Mouse (Mus musculus) kidney, postnatal 10 days (tissue): Measurements from ENCODE around the gene Dhx37.
A peak's percentile ranks its signal among the peaks of the same experiment; 100 is the strongest.

ENCODE experiments used
- DNase-seq: peaks from one replicate; pipeline ENCODE4 v3.0.0; 2021; ENCODE audit warnings: mixed read lengths

Dhx37 gene

DNA sequence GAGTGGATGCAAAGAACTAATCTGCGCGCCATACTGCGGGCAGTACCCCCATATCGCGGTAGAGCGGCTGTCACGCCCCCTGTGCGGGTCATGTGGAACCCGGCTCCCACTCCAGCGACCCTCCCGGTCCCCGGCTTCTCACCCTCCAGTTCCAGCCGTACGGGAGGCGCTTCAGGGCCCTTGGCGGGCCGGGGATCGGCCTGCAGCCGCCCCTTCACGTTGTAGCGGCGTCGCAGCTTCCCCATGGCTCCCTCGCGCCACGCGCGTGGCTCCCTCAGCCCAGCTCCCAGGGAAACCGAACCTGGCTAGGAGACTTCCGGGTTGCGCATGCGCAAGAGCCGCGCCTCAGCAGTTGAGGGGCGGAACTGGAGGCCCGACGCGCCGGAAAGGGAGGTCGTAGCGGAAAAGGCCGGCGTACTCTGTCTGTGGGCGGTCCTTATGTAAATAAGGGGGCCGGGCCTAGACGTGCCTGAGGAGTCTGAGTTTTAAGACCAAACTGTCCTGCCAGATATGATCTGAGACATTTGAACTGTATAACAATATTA, at the start of gene Dhx37:
Gene Dhx37, minus strand, starts transcription at position 329 of the 545 bp plus-strand sequence.
- peak; percentile 97 for DNase-seq

DNA sequence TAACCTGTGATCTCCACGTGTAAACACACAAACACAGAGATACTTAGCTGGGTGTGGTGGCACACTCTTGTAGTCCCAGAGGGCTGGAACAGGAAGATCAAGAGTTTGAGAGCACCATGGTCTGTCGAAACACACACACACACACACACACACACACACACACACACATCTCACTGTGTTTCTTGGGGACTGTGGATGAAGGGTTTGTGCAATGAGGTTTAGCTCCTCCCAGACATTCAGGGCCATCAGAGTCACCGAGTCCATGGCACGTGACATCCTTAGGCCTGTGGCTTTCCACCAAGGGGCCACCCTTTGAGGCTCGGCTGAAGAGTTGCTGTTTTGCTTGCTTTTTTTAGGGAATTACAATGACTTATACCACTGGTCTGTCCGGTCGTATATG, 48.6 kb upstream of the Dhx37 start:
- DNase-seq: no peak

DNA sequence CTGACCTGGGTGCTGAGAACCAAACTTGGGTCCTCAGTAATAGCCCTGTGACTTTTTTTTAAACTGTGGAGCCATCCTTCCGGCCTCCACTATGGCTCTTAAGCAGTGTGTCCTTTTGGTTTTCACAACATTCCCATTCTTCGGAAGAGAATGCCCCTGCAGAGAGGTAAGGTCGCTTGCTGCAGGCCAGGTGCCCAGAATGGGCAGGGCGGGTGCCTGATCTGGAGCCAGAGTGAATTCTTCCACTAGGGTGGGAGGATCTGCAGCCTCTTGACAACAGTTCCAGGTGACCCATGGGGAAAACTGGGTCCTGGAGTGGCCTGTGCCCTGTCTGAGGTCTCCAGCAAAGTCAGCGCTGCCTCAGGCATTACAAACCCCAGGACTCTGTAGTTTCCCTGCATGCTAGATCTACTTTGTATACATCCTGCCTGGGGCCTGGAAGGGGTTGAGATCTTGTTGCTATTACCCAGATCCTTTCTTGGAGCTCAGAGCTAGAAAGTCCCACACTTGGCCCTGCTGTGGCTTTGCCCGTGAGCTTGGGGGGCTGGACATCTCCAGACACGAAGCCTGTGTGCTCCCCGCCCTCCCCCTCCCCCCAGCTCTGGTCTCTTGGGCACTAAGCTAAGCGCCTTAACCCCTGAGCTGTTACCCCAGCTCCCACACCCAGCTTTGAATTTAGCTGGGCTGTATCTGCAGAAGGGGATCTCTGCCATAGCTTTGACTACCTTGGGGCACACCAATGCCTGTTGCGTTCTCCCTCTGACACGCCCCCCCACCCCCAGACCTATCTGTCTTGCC, 46.7 kb upstream of the Dhx37 start:
- no peak for DNase-seq

DNA sequence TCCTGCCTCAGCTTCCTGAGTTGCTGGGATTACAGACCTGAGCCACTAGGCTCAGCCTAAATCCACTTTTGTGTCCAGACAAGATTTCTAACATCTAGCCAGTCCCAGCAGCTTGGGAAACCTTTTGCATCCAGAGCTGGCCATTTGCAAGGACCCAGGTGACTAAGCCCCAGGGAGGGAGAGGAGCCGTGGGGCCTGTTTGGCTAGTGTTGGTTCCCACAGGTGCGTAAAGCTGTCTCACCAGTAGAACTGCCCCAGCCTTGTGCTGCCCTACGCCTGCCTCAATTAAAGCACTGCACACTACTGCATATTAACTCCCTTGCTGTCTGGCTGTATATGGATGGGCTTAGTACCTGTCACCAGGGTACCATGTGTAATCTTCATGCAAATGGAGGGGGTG, 45.5 kb upstream of the Dhx37 start:
- no peak for DNase-seq

DNA sequence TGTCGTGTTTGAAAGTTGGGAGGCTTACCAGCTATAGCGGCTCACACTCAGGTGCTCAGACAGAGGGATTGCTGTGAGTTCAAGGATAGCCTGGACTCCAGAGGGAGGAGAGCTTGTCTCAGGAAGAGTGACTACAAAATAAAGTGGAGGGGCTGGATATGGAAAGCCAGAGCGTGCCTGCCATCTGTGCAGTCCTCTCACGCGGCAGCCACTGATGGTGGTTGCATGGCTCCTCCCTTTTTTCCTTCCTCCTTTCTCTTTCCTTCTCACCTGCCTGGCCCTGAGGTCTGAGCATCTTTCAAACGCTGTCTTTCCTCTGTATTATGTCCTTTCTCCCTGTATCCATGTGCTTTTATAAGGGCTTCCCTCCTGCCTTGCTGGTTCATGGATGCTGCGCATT, 44.1 kb upstream of the Dhx37 start:
- DNase-seq: no peak

DNA sequence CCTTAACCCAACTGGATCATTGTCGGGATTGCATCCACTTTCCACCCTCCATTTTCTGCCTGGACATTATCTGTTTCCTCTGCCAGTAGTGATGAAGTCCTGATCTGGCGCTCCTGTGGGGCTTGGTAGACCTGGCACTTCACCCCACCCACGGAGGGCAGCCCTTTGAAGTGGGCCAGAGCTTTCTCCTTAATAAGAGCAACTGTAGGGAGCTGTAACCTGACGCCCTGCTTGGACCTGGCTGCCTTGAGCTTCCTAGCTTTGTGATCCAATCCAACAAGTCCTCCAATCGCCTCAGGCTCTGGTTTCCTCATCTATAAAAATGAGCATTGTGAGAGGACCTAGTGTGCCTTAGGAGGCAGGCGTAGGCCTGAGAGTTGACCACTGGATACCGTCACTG, 43.6 kb upstream of the Dhx37 start:
- no peak for DNase-seq

DNA sequence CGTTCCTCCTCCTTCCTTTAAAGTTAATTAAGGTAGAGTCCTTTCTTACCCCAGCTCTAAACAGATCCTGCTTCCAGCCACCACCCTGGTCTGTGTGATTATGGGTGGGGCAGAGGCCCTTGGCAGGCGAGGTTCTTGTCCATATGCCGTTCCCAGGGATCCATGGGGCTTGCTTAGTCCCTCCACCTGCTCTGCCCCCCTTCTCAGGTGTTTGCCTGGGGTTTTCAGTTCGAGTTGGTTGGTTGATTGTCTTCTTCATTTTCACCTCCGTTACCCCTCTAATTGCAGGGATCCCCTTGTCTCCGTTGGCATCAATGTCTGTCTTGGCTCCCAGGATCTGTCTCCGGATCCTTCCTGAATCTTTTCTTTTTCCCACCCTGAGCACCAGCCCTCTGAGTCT, 42.9 kb upstream of the Dhx37 start:
- DNase-seq: no peak

DNA sequence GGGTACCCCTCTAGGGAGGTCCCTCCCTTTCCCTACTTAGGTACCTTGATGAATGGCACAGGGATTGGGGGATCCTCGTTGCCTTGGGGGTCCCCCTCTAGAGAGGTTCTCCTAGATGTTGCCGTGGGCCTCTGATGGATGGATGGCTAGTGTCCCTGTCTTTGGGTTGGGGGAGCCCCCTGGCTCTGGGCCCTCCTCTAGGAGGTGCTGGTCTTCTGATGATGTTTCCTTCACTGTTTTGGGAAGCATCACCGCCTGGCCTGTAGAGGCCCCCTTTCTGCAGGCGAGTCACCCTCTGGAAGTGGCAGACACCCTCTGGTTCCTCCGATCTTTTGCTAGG, 42.3 kb upstream of the Dhx37 start:
- no peak for DNase-seq

DNA sequence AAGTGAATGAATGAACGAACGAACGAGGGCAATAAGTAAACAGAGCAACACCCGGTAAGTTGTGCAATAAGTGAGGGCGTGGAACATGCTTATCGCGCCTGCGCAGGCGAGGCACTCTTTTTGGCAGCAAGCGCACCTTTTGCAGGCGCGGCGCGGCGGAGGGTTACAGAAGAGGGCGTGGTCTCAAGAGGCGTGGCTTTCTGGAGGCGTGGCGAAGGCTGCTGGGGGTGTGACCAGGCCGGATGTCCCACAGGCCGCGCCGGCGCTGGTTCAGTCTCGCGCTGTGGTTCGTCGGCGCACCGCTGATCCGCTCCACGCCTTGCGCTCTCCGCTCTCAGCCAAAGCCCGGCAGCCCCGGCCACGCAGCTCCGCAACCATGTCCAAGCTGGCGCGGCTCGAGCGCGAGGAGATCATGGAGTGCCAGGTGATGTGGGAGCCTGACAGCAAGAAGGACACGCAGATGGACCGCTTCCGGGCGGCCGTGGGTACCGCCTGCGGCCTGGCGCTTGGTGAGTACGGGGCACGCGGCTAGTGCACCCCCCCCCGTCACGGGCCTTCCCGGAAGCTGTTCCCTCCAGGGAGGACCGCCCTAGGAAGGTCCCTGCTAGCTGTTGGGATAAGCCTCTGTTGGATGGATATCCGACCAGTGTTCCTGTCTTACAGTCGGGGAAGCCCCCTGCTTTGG, 41.8 kb upstream of the Dhx37 start, which contains the start of gene Aacs:
Gene Aacs, plus strand, starts transcription at position 214 of the 685 bp plus-strand sequence.
- peak; percentile 98 for DNase-seq

DNA sequence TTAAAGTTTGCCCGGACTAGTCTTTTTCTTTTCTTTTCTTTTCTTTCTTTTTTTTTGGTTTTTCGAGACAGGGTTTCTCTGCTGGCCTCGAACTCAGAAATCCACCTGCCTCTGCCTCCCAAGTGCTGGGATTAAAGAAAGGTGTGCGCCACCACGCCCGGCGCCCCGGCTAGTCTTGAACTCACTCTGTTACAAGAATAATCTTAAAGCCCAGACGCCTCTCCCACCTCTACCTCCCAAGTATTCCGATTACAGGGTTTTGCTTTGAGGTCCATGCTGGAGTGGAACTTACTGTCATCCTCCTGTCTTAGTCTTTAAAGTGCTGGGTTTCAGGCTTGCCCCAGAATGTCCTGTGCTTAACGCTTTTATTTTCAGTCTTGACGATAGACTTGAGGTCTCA, 41.1 kb upstream of the Dhx37 start:
- no peak for DNase-seq

DNA sequence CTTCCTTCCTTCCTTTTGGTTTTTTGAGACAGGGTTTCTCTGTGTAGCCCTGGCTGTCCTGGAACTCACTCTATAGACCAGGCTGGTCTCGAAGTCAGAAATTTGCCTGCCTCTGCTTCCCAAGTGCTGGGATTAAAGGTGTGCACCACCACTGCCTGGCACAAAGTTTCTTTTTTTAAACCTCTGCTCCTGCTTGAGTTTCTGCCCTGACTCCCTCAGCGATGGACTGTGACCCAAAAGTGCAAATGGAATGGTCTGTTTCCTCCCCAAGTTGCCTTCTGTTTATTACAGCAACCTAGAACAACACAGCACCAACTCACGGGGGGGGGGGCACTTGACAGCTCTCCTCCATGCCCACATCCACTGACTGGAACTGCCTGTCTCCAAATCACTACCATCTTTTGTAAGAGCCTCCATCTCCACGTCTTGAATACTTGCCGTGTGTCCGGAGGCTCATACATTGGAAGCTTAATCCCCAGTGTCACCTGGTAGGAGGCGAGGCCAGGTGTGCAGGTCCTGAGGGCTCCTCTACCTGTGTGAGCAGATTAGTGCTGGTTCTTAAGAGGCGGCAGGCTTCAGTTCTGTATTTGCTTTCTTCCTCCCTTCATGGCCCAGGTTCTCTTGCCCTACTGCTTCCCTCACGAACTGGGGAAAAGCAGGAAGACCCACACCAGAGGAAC, 39.0 kb upstream of the Dhx37 start:
- no peak for DNase-seq

DNA sequence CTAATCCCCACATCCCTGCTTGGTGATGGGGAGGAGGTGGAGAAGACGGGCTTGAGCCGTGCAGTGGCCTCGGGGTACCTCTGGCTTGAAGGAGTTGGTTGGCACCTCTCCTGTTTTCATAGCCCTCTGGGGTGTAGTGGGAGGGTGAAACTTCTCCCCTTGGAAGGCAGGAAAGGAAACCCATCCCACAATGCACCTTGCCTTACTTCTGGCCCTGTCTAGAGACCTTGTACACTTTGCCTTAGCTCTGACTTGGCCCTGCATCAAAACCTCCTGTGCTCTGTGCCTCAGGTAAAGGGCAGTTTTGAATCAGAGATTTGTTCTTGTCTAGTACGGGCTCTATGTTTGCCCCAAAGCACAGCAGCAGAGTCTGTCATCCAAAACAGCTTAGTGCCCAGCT, 36.8 kb upstream of the Dhx37 start:
- DNase-seq: no peak

DNA sequence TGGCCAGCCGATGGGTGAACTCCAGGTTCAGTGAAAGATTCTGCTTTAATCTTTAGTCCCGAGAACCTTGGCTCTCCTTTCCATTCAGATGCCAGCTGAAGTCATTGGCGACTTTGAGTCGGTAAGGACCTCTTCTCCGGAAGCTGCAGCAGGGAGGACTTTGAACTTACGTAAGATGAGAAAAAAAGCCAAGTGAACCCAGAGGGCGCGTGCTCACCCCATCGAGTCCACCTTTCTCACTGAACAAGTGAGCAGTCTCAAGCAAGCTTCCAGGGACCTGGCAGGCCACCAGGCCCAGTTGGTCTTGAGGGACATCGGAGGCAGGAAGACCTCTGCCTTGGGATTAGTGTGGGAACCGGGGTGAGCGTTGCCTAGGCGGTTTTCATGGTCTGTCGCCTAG, 33.3 kb upstream of the Dhx37 start:
- peak; percentile 73 for DNase-seq

DNA sequence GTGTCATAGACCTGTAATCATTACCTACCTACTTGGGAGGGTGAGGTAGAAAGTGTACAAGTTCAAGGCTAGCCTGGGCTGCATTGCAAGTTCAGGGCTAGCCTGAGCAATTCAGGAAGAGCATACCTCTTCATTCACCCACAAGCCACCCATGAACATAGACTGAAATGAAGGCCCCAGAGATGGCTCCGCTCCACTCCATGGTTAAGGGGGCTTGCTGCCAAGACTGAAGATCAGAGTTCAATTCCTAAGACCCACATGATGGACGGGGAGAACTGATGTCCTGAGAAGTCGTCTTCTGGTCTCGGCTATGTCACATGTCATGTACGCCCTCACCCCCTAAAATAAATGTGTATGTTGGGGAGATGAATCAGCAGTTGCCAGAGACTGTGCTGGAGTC, 32.6 kb upstream of the Dhx37 start:
- DNase-seq: no peak

DNA sequence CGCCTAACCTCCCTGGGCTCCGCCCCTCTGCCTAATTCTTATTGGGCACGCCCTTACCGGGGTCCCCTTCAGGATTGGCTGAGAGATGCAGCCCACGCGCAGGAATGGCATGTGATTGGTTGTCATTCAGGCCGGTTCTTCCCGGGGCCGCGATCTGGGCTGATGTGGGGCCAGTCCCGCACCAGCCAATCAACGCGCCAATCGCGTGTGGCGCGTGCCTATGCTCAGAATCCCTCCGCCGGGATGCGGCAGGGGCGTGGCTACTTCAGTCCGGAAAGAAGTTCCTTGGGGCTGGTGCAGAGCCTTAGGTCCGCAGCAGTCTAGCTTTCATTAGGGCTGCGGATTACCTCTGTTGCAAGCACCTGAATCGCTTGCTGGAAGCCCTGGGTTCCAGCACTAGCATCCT, 31.8 kb upstream of the Dhx37 start:
- DNase-seq: peak; percentile 97

DNA sequence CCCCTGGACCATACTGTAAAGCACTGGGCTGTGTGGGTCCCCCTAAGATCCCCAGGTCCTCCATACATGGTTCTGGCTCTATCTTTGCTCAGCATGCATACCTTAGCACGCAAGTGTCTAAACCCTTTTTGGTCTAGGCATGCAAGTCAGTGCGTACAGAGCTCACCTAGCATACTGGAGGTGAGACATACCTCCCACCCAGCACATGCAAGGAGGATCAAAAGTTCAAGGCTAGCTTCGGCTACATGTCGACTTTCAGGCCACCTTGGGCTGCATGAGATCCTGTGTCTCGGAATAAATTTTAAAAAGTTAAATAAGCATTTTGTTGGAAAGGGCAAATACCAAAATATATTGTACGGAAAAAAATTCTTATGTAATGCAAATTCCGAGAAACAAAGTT, 31.3 kb upstream of the Dhx37 start:
- DNase-seq: no peak

DNA sequence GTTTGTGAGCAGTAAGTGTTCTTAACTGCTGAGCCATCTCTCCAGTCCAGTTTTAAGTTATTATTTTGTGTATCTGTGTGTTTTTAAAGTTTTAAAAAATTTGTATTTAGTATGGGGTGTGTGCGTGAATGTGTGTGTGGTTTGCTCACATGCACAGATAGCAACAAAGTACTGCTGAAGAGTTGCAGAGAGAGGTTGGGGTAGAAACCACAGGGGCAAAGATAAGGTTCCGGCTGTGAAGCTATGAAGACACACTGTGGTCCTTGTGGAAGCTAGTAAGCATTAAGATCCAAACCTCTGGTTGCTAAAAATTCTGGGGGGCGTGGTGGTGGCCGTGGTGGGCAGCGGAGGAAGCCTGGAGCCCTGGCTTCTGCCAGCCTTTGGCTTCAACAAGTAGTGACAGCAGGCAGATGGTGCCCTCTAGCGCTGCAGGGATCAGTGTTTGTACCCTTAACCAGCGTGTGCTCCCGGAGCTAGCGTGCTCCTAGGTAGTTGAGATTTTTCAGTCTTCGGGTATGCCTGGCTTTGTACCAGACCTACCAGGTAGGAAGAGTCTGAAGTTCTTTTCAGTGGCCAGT, 28.0 kb upstream of the Dhx37 start:
- DNase-seq: peak; percentile 73

DNA sequence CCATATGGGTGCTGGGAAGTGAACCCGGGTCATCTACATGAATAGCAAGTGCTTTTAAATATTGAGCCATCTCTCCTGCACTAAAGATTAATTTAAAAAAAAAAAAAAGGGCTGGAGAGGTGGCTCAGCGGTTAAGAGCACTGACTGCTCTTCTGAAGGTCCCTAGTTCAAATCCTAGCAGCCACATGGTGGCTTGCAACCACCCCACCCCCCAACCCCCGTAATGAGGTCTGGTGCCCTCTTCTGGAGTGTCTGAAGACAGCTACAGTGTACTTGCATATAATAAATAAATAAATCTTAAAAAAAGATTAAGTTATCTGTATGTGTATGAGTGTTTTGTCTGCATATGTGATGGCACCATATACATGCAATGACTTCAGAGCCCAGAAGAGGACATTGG, 26.7 kb upstream of the Dhx37 start:
- no peak for DNase-seq

DNA sequence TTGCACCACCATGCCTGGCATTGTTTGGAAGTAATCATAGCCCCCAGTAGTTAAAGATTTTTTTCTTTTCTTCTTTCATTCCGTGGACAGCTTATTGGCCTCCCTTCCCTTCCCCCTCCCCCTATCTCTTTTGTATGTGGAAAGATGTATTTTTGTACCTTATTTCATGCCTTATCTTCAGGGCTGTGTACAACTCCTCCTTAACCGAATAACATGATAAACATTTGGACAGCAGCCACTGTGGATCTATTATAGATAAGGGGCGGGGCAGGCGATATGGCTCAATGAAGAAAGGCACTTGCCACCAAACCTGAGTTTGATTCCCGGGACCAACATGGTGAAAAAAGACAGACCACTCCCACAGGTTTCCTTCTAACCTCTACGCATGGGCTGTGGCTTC, 23.6 kb upstream of the Dhx37 start:
- DNase-seq: no peak

DNA sequence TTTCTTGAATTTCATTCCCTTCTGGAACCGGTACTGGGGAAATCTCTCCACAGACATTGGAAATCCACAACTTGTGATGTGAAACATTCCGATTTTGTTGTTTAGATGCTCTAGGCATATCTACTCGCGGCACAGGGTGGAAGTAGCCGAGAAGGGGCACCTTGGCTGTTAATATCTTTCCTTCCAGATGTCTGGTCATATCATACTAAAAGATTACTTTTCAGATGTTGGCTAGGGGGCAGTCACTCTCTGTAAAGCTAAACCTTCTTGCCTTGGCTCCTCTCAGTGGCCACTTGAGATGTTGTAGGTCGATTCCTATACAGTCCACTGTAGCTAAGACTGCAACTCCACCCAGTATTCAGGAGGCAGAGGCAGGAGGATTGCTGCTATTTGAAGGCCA, 22.2 kb upstream of the Dhx37 start:
- DNase-seq: no peak

DNA sequence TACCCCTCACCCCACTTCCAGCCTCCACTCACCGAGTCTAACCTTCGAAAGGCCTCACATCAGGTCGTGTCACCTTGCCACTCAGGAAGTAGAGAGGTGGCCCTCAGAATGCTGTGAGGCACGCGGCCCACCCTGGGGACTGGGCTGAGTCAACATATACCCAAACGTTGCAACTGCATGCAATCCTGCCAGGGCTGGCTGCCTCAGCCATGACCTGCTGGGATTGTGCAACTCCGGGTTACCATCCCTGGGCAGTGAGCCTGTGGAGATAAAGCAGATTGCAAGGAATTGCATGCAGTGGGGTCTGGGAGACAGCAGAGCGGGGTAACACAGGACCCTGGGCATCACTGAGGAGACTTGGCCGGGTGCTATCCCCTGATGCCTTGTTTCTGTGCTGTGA, 18.7 kb upstream of the Dhx37 start:
- no peak for DNase-seq

DNA sequence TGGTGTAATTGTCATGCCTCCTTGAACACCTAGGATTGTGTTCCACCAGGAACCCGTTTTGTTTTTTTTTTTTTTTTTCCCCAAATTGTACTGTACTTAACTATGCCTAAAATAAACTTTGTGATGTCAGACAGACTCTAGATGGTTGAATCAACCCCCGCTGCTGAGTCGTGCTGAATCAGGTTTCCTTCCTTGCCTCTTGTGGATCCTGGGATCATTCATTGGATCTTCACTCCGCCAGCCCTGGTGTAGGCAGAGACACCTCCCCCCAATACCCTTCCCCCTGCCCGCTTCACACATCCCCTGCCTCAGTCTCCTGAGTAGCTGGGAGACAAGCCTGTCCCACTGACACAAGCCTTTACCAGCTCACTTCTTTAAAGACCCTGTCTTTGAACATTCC, 15.4 kb upstream of the Dhx37 start:
- no peak for DNase-seq

DNA sequence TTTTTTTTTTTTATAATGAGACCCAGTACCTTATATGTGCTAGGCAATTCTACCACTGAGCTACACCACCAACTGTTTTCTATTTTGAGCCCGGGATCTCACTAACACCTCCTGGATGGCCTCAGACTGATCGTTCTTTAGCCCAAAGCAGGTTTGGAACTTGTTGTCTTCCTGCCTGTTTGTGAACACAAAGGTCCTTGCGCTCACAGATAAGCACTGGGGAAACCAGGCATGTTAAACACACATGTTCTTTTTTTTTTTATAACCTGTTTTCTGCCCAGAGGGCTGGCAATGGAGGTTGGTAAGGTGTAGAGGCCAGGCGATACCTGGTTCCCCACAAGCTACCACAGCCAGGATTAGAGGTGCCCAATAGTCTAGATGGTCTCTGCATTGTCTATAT, 14.7 kb upstream of the Dhx37 start:
- no peak for DNase-seq

DNA sequence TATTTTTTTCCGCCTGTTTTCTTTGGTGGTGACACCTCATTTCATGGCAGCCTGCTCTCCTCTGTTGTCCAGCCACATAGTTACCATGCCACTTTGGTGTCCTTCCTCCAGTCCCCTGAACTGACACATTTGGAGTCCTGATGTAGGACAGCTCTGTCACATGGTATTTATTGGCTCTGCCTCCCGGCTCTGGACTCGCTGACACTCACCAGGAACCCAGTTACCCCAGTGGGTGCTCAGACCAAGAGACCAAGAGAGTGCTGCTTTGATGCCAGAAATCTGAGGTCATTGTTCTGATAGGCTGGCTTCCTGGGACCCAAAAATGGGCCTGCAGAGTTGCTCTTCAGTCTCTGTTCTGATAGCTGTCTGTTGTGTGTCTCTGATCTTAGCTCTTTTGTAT, 14.1 kb upstream of the Dhx37 start:
- DNase-seq: no peak
